Mouse (Mus musculus) heart, embryonic 14.5 days (tissue): ENCODE data around the gene Mtss1l. TPM values are rescaled to one million over a fixed set of nuclear protein-coding genes. Genes with fewer than 3 reads are reported as not detected.

Experiments
- ATAC-seq: fragments of 200-750 bp; cut with Nextera tagmentation; 2 replicates; pipeline ENCODE4 v1.8.0; 2017; ENCODE audit warnings: low read depth, moderate TSS enrichment; ENCODE audit not compliant: insufficient number of reproducible peaks, insufficient read depth, low FRiP score
- H3K27ac ChIP-seq, 2 experiments: fragments of 200-500 bp in 1 of 2; fragments of 300-500 bp in 1 of 2; sonication (generic) in 1 of 2; replicated peaks in 1 of 2; 2 replicates each; pipeline ENCODE4 v1.5.1; 2012 to 2014; ENCODE audit warnings: low read depth in 2 of 2, low read length in 2 of 2, control low read depth in 1 of 2, mild to moderate bottlenecking in 1 of 2, mixed read lengths in 1 of 2; ENCODE audit not compliant: control insufficient read depth in 1 of 2, insufficient read depth in 1 of 2
- H3K27me3 ChIP-seq: fragments of 300-500 bp; sonication (generic); 2 replicates; pipeline ENCODE4 v1.6.1; 2014; ENCODE audit warnings: mild to moderate bottlenecking, low read length, control low read depth; ENCODE audit not compliant: control insufficient read depth, insufficient read depth
- H3K36me3 ChIP-seq: fragments of 300-500 bp; sonication (generic); 2 replicates; pipeline ENCODE4 v1.6.1; 2014; ENCODE audit warnings: mild to moderate bottlenecking, control low read depth, low read length, mixed read lengths; ENCODE audit not compliant: control insufficient read depth, insufficient read depth
- H3K4me1 ChIP-seq, 2 experiments: fragments of 200-500 bp in 1 of 2; fragments of 300-500 bp in 1 of 2; sonication (generic) in 1 of 2; 2 replicates each; pipeline ENCODE4 v1.6.1; 2012 to 2014; ENCODE audit warnings: low read length in 2 of 2, control low read depth in 1 of 2, mixed read lengths in 1 of 2; ENCODE audit not compliant: control insufficient read depth in 2 of 2, insufficient read depth in 2 of 2
- H3K4me2 ChIP-seq: fragments of 300-500 bp; sonication (generic); 2 replicates; pipeline ENCODE4 v1.6.1; 2014; ENCODE audit warnings: mild to moderate bottlenecking, low read length
- H3K4me3 ChIP-seq, 2 experiments: fragments of 200-500 bp in 1 of 2; fragments of 300-500 bp in 1 of 2; sonication (generic) in 1 of 2; 2 replicates each; pipeline ENCODE4 v1.5.1; 2012 to 2014; ENCODE audit warnings: low read length in 2 of 2, mild to moderate bottlenecking in 2 of 2, control low read depth in 1 of 2, low read depth in 1 of 2, moderate library complexity in 1 of 2; ENCODE audit not compliant: control insufficient read depth in 1 of 2, insufficient read depth in 1 of 2
- H3K9ac ChIP-seq: fragments of 300-500 bp; sonication (generic); 2 replicates; pipeline ENCODE4 v1.6.1; 2014; ENCODE audit warnings: mild to moderate bottlenecking, low read length
- H3K9me3 ChIP-seq: fragments of 300-500 bp; sonication (generic); 2 replicates; pipeline ENCODE4 v1.6.1; 2016; ENCODE audit warnings: low read length, control low read depth; ENCODE audit not compliant: control insufficient read depth
- WGBS: fragments of 180-500 bp; shearing (Covaris S2); extraction: QIAGEN DNeasy Blood & Tissue Kit; methylation state at CpG from one replicate; pipeline ENCODE4 v1.1.7; 2014; 5-methylcytosine and 5-hydroxymethylcytosine counted together
- polyA plus RNA-seq: library from polyadenylated mRNA; unstranded; fragments of >200 nt; fragmentation: Nextera tagmentation; extraction: Ambion mirVana; gene quantifications from 2 replicates; pipeline ENCODE4 v1.2.1, GENCODE M21; 2014

The Mtss1l gene
- polyA plus RNA-seq = 17.2 and 17.6 TPM in 2 replicates

- peak; percentile 77 for ATAC-seq
- 6% methylated on average over 72 of the region's 75 CpGs for WGBS
- H3K27me3 ChIP-seq = no peaks in the 10 kb centered on the region
Measured at GRCm38 (mm10) chr8:110720685-110721598, at the start of gene Mtss1l. Gene Mtss1l (plus strand): TSS chr8:110721476.

GRCm38 (mm10) chr8:110672133-110672532, 49.1 kb upstream of the Mtss1l start:
- 78% methylated on average over 2 of the region's 2 CpGs for WGBS
- no peaks in the 10 kb centered on the region for H3K27me3 ChIP-seq
- no peak overlapping the region for H3K9ac ChIP-seq
- no peak for ATAC-seq
- no peak overlapping the region for H3K4me3 ChIP-seq
- H3K36me3 ChIP-seq = peaks cover 22% of the 10 kb centered on the region
- no peak overlapping the region for H3K4me2 ChIP-seq
- H3K9me3 ChIP-seq = no peaks in the 10 kb centered on the region
- peaks cover 35 to 48% of the 10 kb centered on the region in 2 experiments for H3K4me1 ChIP-seq
- H3K27ac ChIP-seq = peak overlapping the region; percentile 26 to 55; a peak in 3 of 4 replicates

More at GRCm38 (mm10) chr8:110720685-110721598, at the start of gene Mtss1l:
- Histone ChIP-seq H3K4me2 (peak within 1 kb of the TSS; percentile 81), H3K4me3 (peak within 1 kb of the TSS; percentile 70 to 85), H3K9me3 (no peaks in the 10 kb centered on the region), H3K27ac (peak within 1 kb of the TSS; percentile 73 to 94), H3K4me1 (peaks cover 47 to 77% of the 10 kb centered on the region in 2 experiments), H3K9ac (peak within 1 kb of the TSS; percentile 96), H3K36me3 (0 out of 2 replicates have a peak, but pooled peaks cover 7% of the 10 kb centered on the region)

- peaks cover 37 to 47% of the 10 kb centered on the region in 2 experiments for H3K4me1 ChIP-seq
- H3K36me3 ChIP-seq = peaks cover 25% of the 10 kb centered on the region
- H3K27ac ChIP-seq = 0 out of 4 replicates have a peak overlapping the region, but pooled peaks of 1 of the 2 experiments have one; percentile 6
- H3K9ac ChIP-seq = no peak overlapping the region
- no peaks in the 10 kb centered on the region for H3K9me3 ChIP-seq
- no peak overlapping the region for H3K4me3 ChIP-seq
- no peak for ATAC-seq
- H3K4me2 ChIP-seq = no peak overlapping the region
- H3K27me3 ChIP-seq = no peaks in the 10 kb centered on the region
- WGBS = 71% methylated on average over 2 of the region's 2 CpGs
Measured at GRCm38 (mm10) chr8:110673168-110673567, 48.1 kb upstream of the Mtss1l start.

GRCm38 (mm10) chr8:110674589-110674988, 46.7 kb upstream of the Mtss1l start:
- H3K9ac ChIP-seq = no peak overlapping the region
- no peak overlapping the region for H3K27ac ChIP-seq
- H3K27me3 ChIP-seq = no peaks in the 10 kb centered on the region
- WGBS = 90% methylated on average over 1 of the region's 1 CpGs
- H3K36me3 ChIP-seq = peaks cover 25% of the 10 kb centered on the region
- no peaks in the 10 kb centered on the region for H3K9me3 ChIP-seq
- no peak overlapping the region for H3K4me2 ChIP-seq
- no peak for ATAC-seq
- no peak overlapping the region for H3K4me3 ChIP-seq
- peaks cover 37 to 41% of the 10 kb centered on the region in 2 experiments for H3K4me1 ChIP-seq

- WGBS = 17% methylated on average over 5 of the region's 5 CpGs
- Histone ChIP-seq H3K27ac (peak overlapping the region; percentile 79 to 89), H3K9ac (no peak overlapping the region), H3K9me3 (no peaks in the 10 kb centered on the region), H3K4me3 (no peak overlapping the region), H3K27me3 (no peaks in the 10 kb centered on the region), H3K4me2 (0 out of 2 replicates have a peak overlapping the region, but pooled peaks have one; percentile 22), H3K36me3 (peaks cover 25% of the 10 kb centered on the region), H3K4me1 (peaks cover 19 to 21% of the 10 kb centered on the region in 2 experiments)
- ATAC-seq = peak; percentile 44
Measured at GRCm38 (mm10) chr8:110676702-110677101, 44.6 kb upstream of the Mtss1l start.

- ATAC-seq = no peak
- Histone ChIP-seq H3K27me3 (no peaks in the 10 kb centered on the region), H3K27ac (peak overlapping the region; percentile 79 to 89), H3K4me2 (no peak overlapping the region), H3K4me3 (no peak overlapping the region), H3K36me3 (peaks cover 20% of the 10 kb centered on the region; the same call in 1 of the 2 replicates), H3K9me3 (no peaks in the 10 kb centered on the region), H3K4me1 (peaks cover 15 to 20% of the 10 kb centered on the region in 2 experiments), H3K9ac (no peak overlapping the region)
- 87% methylated on average over 5 of the region's 5 CpGs for WGBS
Measured at GRCm38 (mm10) chr8:110677174-110677660, 44.1 kb upstream of the Mtss1l start.

GRCm38 (mm10) chr8:110678989-110679388, 42.3 kb upstream of the Mtss1l start:
- H3K4me2 ChIP-seq = no peak overlapping the region
- H3K9ac ChIP-seq = no peak overlapping the region
- WGBS = 53% methylated on average over 3 of the region's 3 CpGs
- H3K27me3 ChIP-seq = no peaks in the 10 kb centered on the region
- peaks cover 24% of the 10 kb centered on the region for H3K36me3 ChIP-seq
- no peak overlapping the region for H3K27ac ChIP-seq
- H3K9me3 ChIP-seq = no peaks in the 10 kb centered on the region
- no peak for ATAC-seq
- no peak overlapping the region for H3K4me3 ChIP-seq
- peaks cover 15 to 20% of the 10 kb centered on the region in 2 experiments for H3K4me1 ChIP-seq
